Mouse (Mus musculus) heart, embryonic 16.5 days (tissue): ENCODE data around the gene Hist1h2bb. TPM values are rescaled to one million over a fixed set of nuclear protein-coding genes. Genes with fewer than 3 reads are reported as not detected.

Experiments
- ATAC-seq: fragments of 200-750 bp; cut with Nextera tagmentation; replicated peaks from 2 replicates; pipeline ENCODE4 v1.8.0; 2017; ENCODE audit warnings: moderate number of reproducible peaks; ENCODE audit not compliant: insufficient read depth, low FRiP score; ENCODE audit errors: extremely low read depth
- H3K27ac ChIP-seq: fragments of 300-500 bp; sonication (generic); 2 replicates; pipeline ENCODE4 v1.5.1; 2014; ENCODE audit warnings: mild to moderate bottlenecking, low read length, control low read depth, moderate library complexity
- H3K27me3 ChIP-seq: fragments of 300-500 bp; sonication (generic); 2 replicates; pipeline ENCODE4 v1.6.1; 2014; ENCODE audit warnings: low read length, mixed read lengths; ENCODE audit not compliant: control insufficient read depth, insufficient read depth
- H3K36me3 ChIP-seq: fragments of 300-500 bp; sonication (generic); 2 replicates; pipeline ENCODE4 v1.6.1; 2014; ENCODE audit not compliant: control insufficient read depth, insufficient read depth
- H3K4me1 ChIP-seq: fragments of 300-500 bp; sonication (generic); 2 replicates; pipeline ENCODE4 v1.6.1; 2014; ENCODE audit warnings: low read length, mixed read lengths; ENCODE audit not compliant: control insufficient read depth, insufficient read depth
- H3K4me2 ChIP-seq: fragments of 300-500 bp; sonication (generic); 2 replicates; pipeline ENCODE4 v1.6.1; 2014; ENCODE audit warnings: low read depth, mild to moderate bottlenecking, control low read depth, low read length
- H3K4me3 ChIP-seq: fragments of 300-500 bp; sonication (generic); 2 replicates; pipeline ENCODE4 v1.5.1; 2014; ENCODE audit warnings: mild to moderate bottlenecking, control low read depth, low read length
- H3K9ac ChIP-seq: fragments of 300-500 bp; sonication (generic); 2 replicates; pipeline ENCODE4 v1.6.1; 2014; ENCODE audit warnings: low read length, control low read depth
- H3K9me3 ChIP-seq: fragments of 300-500 bp; sonication (generic); replicated peaks from 2 replicates; pipeline ENCODE4 v1.6.1; 2016; ENCODE audit warnings: low read length; ENCODE audit not compliant: control insufficient read depth
- WGBS: fragments of 180-500 bp; shearing (Covaris S2); extraction: QIAGEN DNeasy Blood & Tissue Kit; methylation state at CpG from one replicate; pipeline ENCODE4 v1.1.7; 2014; 5-methylcytosine and 5-hydroxymethylcytosine counted together
- polyA plus RNA-seq: library from polyadenylated mRNA; unstranded; fragments of >200 nt; fragmentation: Nextera tagmentation; extraction: Ambion mirVana; gene quantifications from 2 replicates; pipeline ENCODE4 v1.2.1, GENCODE M21; 2015

Gene Hist1h2bb
- polyA plus RNA-seq, 1 experiment from 2014 or later, result 0.98 TPM

DNA sequence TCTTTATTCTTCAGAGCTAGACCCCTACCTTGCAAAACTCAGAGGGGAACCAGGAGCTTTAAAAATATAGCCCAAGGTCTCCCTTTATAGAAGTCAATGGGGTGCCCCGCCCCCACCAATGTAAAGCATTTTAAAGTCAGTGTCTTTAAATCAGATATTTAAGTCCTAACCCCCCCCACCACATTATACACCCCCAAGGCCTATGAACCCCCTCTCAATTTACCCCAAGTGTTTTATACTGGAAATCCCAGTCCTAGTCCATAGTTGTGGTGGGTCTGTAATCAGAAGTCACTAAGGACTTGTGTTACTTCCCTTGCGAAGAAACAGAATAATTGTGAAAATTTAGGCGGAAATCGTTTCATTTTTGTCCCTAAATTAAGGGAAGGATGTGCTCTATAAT, 8.5 kb upstream of the Hist1h2bb start:
- WGBS, result 26% methylated on average over 4 of the region's 4 CpGs
- Histone ChIP-seq H3K36me3 (no peaks in the 10 kb centered on the region), H3K27ac (peak overlapping the region; percentile 99), H3K4me2 (peak overlapping the region; percentile 95), H3K4me1 (peaks cover 16% of the 10 kb centered on the region), H3K27me3 (no peaks in the 10 kb centered on the region), H3K9ac (peak overlapping the region; percentile 68), H3K4me3 (peak overlapping the region; percentile 74), H3K9me3 (no peaks in the 10 kb centered on the region)
- ATAC-seq, result no peak

DNA sequence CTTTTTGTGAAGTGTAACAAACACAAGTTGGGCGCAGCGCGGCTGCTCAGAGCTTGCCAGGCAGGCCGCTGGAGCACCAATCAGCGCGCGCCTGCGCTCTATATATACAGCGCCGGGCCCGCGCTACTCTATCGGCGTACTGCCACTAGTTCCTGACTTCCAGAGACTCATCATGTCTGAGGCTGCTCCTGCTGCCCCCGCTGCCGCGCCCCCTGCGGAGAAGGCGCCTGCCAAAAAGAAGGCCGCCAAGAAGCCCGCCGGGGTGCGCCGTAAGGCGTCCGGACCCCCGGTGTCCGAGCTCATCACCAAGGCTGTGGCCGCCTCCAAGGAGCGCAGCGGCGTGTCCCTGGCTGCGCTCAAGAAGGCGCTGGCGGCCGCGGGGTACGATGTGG, 7.9 kb upstream of the Hist1h2bb start, which contains the start of gene Hist1h1c:
Hist1h1c (plus strand) TSS at position 132 of the 392 bp plus-strand sequence.
- ATAC-seq, result peak; percentile 87
- Histone ChIP-seq H3K36me3 (no peaks in the 10 kb centered on the region), H3K4me3 (peak within 1 kb of the TSS; percentile 74), H3K4me2 (peak within 1 kb of the TSS; percentile 95), H3K27ac (peak within 1 kb of the TSS; percentile 99), H3K27me3 (no peaks in the 10 kb centered on the region), H3K9me3 (no peaks in the 10 kb centered on the region), H3K4me1 (peaks cover 16% of the 10 kb centered on the region), H3K9ac (peak within 1 kb of the TSS; percentile 92)
- under 1% methylated on average over 29 of the region's 38 CpGs for WGBS

DNA sequence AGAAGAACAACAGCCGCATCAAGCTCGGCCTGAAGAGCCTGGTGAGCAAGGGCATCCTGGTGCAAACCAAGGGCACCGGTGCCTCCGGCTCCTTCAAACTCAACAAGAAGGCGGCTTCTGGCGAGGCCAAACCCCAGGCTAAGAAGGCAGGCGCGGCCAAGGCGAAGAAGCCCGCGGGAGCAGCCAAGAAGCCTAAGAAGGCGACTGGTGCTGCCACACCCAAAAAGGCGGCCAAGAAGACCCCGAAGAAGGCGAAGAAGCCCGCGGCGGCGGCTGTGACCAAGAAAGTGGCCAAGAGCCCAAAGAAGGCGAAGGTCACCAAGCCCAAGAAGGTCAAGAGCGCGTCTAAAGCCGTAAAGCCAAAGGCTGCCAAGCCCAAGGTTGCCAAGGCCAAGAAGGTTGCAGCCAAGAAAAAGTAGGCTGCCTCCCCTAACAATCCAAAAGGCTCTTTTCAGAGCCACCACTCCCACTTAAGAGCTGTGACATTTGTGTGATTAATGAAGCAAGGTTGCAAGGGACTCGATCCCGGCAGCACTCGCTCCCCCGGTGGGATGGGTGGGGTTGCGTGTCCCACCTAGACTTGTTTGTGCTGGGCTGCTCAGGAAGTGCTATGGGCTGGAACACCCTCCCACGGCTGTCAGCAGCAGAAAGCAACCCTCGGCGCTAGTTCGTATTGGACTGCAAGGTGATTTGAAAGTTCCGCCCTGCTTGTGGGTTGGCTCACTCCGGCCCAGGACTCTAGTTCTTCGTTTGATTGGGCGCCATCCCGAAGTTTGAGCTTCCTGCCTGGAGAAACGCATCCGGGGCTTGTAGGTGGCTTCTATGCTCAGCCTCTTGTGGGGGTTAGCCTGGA, 7.2 kb upstream of the Hist1h2bb start:
- Histone ChIP-seq H3K27ac (peak overlapping the region; percentile 99), H3K36me3 (no peaks in the 10 kb centered on the region), H3K4me2 (peak overlapping the region; percentile 95), H3K4me3 (peak overlapping the region; percentile 74), H3K9me3 (no peaks in the 10 kb centered on the region), H3K9ac (peak overlapping the region; percentile 92), H3K4me1 (peaks cover 18% of the 10 kb centered on the region), H3K27me3 (no peaks in the 10 kb centered on the region)
- ATAC-seq, result peak; percentile 90
- WGBS, result 0% methylated on average over 39 of the region's 39 CpGs

DNA sequence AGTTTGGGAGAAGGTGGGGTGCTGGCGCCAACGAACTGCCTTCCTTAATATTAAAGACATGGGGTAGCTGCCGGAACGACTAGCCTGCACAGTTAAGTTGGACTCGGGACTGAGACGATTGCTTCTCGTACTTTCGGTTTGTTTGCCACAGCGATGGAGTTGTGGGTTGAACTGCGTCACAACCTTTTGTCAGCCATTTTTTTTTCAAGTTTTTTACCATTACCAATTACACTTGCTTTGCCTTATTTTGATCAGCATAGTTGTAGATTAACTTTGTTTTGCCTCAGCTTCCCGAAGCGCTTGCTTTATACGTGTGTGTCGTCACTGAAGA, 6.6 kb upstream of the Hist1h2bb start:
- Histone ChIP-seq H3K27ac (peak overlapping the region; percentile 99), H3K36me3 (no peaks in the 10 kb centered on the region), H3K9me3 (no peaks in the 10 kb centered on the region), H3K27me3 (no peaks in the 10 kb centered on the region), H3K9ac (peak overlapping the region; percentile 92), H3K4me1 (peaks cover 18% of the 10 kb centered on the region), H3K4me2 (peak overlapping the region; percentile 95), H3K4me3 (peak overlapping the region; percentile 74)
- 2% methylated on average over 14 of the region's 14 CpGs for WGBS
- peak; percentile 4; the same call in 1 of the 2 replicates for ATAC-seq

DNA sequence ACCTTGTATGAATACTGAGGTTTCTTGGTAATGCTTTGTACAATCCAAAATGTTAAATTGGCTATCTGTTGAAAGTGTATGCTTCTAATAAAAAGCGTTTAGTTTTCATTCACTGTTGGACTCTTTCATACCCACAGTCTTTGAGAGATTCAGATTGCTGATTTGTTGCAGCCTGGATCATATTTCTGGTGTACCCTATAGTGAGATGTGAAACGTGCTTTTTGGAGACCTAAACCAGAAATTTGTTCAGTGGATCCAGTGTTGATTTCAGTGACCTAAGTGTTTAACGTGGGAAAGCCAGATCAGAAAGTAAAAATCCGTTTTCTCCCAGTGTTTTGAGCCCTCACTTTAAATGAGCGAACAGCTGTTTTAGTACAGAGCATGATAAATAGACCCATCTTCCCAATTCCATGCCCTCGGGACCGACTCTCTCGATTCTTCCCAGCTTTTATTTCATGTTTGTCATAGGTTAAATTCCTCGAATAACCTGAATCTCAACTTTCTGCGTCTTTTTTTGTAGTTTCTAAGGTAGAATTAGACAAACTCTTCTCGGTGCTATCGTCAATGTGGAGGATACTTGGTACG, 6.2 kb upstream of the Hist1h2bb start:
- H3K4me3 ChIP-seq, result peak overlapping the region; percentile 74
- peaks cover 18% of the 10 kb centered on the region for H3K4me1 ChIP-seq
- H3K9ac ChIP-seq, result peak overlapping the region; percentile 92
- H3K9me3 ChIP-seq, result no peaks in the 10 kb centered on the region
- peak overlapping the region; percentile 99 for H3K27ac ChIP-seq
- 28% methylated on average over 13 of the region's 13 CpGs for WGBS
- no peak for ATAC-seq
- no peaks in the 10 kb centered on the region for H3K36me3 ChIP-seq
- peak overlapping the region; percentile 95 for H3K4me2 ChIP-seq
- no peaks in the 10 kb centered on the region for H3K27me3 ChIP-seq

DNA sequence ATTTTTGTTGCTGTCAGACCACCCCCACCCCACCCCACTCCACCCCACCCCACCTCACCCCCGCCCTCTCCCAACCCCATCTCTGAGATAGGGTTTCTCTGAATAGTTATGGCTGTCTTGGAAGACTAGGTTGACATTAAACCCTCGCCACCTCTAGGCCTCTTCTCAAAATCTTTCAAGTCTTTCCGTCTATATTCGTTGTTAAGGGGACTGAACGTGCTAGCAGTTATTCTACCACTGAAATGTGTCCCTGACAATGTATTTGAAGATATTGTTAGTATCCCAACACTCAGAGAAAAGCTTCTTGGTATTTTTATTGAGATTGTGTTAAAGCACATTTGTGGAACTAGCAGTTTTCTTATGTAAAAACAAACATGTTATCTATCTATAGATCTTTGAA, 5.6 kb upstream of the Hist1h2bb start:
- 54% methylated on average over 5 of the region's 5 CpGs for WGBS
- Histone ChIP-seq H3K27ac (peak overlapping the region; percentile 39), H3K27me3 (no peaks in the 10 kb centered on the region), H3K9me3 (no peaks in the 10 kb centered on the region), H3K9ac (no peak overlapping the region), H3K4me2 (peak overlapping the region; percentile 95), H3K4me1 (peaks cover 18% of the 10 kb centered on the region), H3K4me3 (no peak overlapping the region), H3K36me3 (no peaks in the 10 kb centered on the region)
- ATAC-seq, result no peak

DNA sequence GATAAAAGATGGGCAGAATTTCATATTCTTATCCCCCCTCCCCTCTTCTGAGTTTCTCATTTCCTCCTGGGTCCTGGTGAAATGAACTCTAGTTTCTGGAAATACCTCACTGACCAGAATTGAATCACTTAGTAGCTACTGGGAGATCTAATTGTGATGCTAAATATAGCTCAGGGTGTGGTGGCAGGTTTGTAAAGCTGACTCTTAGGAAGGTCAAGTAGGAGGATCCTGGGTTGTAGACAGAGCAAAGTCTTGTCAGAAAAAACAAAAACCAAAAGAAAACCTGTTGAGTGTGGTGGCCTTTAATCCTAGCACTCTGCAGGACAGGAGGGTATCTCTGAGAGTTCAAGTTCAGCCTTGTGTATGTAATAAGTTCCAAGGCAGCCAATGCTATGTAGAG, 4.5 kb upstream of the Hist1h2bb start:
- Histone ChIP-seq H3K27me3 (no peaks in the 10 kb centered on the region), H3K9me3 (no peaks in the 10 kb centered on the region), H3K4me2 (no peak overlapping the region), H3K27ac (peak overlapping the region; percentile 42; the same call in 1 of the 2 replicates), H3K36me3 (no peaks in the 10 kb centered on the region), H3K4me3 (no peak overlapping the region), H3K9ac (no peak overlapping the region), H3K4me1 (peaks cover 18% of the 10 kb centered on the region)
- ATAC-seq, result no peak

DNA sequence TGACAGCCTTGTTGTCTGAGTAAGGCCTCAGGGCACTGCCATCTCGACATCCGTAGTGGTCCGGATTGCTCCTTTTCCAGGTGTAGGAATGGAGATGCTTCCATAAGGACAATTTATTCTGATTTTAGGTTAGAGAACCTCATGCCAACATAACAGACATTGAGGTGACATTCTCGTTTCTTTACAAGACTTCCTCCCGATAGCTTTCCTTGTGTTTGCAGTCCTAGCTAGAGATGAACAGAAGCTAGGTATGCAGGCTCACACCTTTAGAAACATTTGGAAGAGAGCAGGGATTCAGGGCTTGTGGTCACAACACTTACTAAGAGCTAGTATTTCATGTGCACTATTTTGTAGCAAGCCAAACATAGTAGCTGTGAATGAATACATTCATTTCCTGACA, 3.3 kb upstream of the Hist1h2bb start:
- no peak overlapping the region for H3K4me2 ChIP-seq
- no peaks in the 10 kb centered on the region for H3K9me3 ChIP-seq
- no peaks in the 10 kb centered on the region for H3K36me3 ChIP-seq
- H3K9ac ChIP-seq, result no peak overlapping the region
- peaks cover 25% of the 10 kb centered on the region for H3K4me1 ChIP-seq
- no peak for ATAC-seq
- H3K27me3 ChIP-seq, result no peaks in the 10 kb centered on the region
- 85% methylated on average over 5 of the region's 5 CpGs for WGBS
- no peak overlapping the region for H3K27ac ChIP-seq
- H3K4me3 ChIP-seq, result no peak overlapping the region

DNA sequence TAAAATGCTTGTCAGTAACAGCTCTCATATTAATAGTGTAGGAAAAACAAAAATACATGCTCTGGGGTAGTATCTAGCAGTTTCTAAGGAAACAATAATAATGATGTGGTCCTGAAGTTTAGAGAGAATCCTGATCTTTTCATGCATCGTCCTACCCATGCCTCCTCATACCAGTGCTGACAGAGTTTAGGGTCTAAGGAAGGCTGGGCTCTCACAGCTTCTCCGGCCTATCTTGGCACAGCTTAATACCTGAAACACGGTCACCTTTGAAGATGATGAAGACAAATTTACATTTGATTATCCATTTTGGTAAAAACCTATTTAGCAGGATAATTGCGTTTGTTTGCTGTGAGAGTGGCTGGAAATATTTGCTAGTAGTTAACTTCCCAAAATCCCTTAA, 2.6 kb upstream of the Hist1h2bb start:
- peak overlapping the region; percentile 59 for H3K27ac ChIP-seq
- H3K4me2 ChIP-seq, result peak overlapping the region; percentile 77; the same call in 1 of the 2 replicates
- no peaks in the 10 kb centered on the region for H3K36me3 ChIP-seq
- no peaks in the 10 kb centered on the region for H3K27me3 ChIP-seq
- peaks cover 27% of the 10 kb centered on the region for H3K4me1 ChIP-seq
- H3K9me3 ChIP-seq, result no peaks in the 10 kb centered on the region
- 40% methylated on average over 4 of the region's 4 CpGs for WGBS
- H3K9ac ChIP-seq, result no peak overlapping the region
- peak overlapping the region; percentile 56 for H3K4me3 ChIP-seq
- no peak for ATAC-seq
